Mouse (Mus musculus): ENCODE data around the gene Lbx1. TPM values are rescaled to one million over a fixed set of nuclear protein-coding genes. Genes with fewer than 3 reads are reported as not detected.

Gene Lbx1
- total and polyA plus RNA-seq, 3 experiments, result not detected

GRCm38 (mm10) chr19:45231383-45232035 is 4.1 kb downstream of the Lbx1 start:
- DNase-seq (ENCODE audit: low spot score) (no peak), ATAC-seq (ENCODE audit: extremely low read depth, insufficient number of reproducible peaks, low FRiP score, poor library complexity, severe bottlenecking) (no peak)
- Histone ChIP-seq H3K36me3 (replicated peaks) (no peaks in the 10 kb centered on the region), H3K4me3 (ENCODE audit: low read depth, low read length) (no peak overlapping the region), H3K4me1 (ENCODE audit: insufficient read depth, low read depth, low read length) (no peaks in the 10 kb centered on the region), H3K27me3 (ENCODE audit: insufficient read depth, low read length) (peaks cover 51% of the 10 kb centered on the region; the same call in 1 of the 2 replicates), H3K9me3 (replicated peaks) (peaks cover 59% of the 10 kb centered on the region)
- no peak for TF ChIP-seq POLR2AphosphoS5 (IDR thresholded peaks at IDR 0.05; ENCODE audit: insufficient replicate concordance, low read depth, low read length)
- TF ChIP-seq GATA2 (IDR thresholded peaks at IDR 0.05; ENCODE audit: borderline replicate concordance, low read depth, low read length), result no peak
- no peak for TF ChIP-seq CTCF (IDR thresholded peaks at IDR 0.05; ENCODE audit: low read depth, low read length)
- TF ChIP-seq TAL1 (conservative IDR thresholded peaks at IDR 0.05; ENCODE audit: low read depth, low read length), result no peak
- TF ChIP-seq GATA1 (IDR thresholded peaks at IDR 0.05; ENCODE audit: borderline replicate concordance, low read length), result no peak

DNA sequence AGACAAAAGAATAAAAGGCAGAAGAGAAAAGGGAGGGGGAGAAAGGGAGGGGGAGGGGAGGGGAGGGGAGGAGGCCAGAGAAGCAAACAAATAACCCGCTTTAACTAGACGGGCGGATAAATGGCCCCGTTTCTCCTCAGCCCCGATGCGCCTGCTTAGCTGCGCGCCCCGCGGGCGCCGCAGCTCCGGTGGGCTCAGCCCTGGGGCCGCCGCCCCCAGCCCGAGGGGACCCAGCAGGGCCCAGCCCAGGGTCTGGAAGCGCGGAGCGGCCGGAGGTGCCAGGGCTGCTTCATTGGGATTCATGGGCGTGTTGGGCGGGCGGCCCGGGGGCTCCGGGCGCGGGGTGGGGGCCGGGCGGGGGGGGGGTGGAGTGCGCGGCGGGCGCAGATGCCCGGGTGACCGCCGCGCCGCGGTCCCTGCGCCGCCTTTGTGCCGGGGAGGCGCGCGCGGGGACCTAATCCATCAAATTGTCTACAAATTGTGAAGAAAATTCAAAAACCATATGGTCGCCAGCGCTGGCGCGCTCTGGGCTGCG is 4.7 kb downstream of the Lbx1 start:
- H3K9me3 ChIP-seq (replicated peaks), result peaks cover 53% of the 10 kb centered on the region
- no peaks in the 10 kb centered on the region for H3K4me1 ChIP-seq (ENCODE audit: insufficient read depth, low read depth, low read length)
- no peaks in the 10 kb centered on the region for H3K36me3 ChIP-seq (replicated peaks)
- no peak overlapping the region for H3K4me3 ChIP-seq (ENCODE audit: low read depth, low read length)
- no peak for DNase-seq (ENCODE audit: low spot score)
- no peak for ATAC-seq (ENCODE audit: extremely low read depth, insufficient number of reproducible peaks, low FRiP score, poor library complexity, severe bottlenecking)
- TF ChIP-seq TAL1 (conservative IDR thresholded peaks at IDR 0.05; ENCODE audit: low read depth, low read length) (no peak), GATA1 (IDR thresholded peaks at IDR 0.05; ENCODE audit: borderline replicate concordance, low read length) (no peak), GATA2 (IDR thresholded peaks at IDR 0.05; ENCODE audit: borderline replicate concordance, low read depth, low read length) (no peak), POLR2AphosphoS5 (IDR thresholded peaks at IDR 0.05; ENCODE audit: insufficient replicate concordance, low read depth, low read length) (no peak), CTCF (IDR thresholded peaks at IDR 0.05; ENCODE audit: low read depth, low read length) (no peak)
- H3K27me3 ChIP-seq (ENCODE audit: insufficient read depth, low read length), result peaks cover 49% of the 10 kb centered on the region; the same call in 1 of the 2 replicates

- no peak for TF ChIP-seq GATA2 (IDR thresholded peaks at IDR 0.05; ENCODE audit: borderline replicate concordance, low read depth, low read length)
- no peak for TF ChIP-seq TAL1 (conservative IDR thresholded peaks at IDR 0.05; ENCODE audit: low read depth, low read length)
- no peak for TF ChIP-seq GATA1 (IDR thresholded peaks at IDR 0.05; ENCODE audit: borderline replicate concordance, low read length)
- TF ChIP-seq POLR2AphosphoS5 (IDR thresholded peaks at IDR 0.05; ENCODE audit: insufficient replicate concordance, low read depth, low read length), result no peak
- no peak for TF ChIP-seq CTCF (IDR thresholded peaks at IDR 0.05; ENCODE audit: low read depth, low read length)
- Histone ChIP-seq H3K9me3 (replicated peaks) (peaks cover 46% of the 10 kb centered on the region), H3K27me3 (ENCODE audit: insufficient read depth, low read length) (peaks cover 48% of the 10 kb centered on the region; the same call in 1 of the 2 replicates), H3K36me3 (replicated peaks) (no peaks in the 10 kb centered on the region), H3K4me1 (ENCODE audit: insufficient read depth, low read depth, low read length) (no peaks in the 10 kb centered on the region), H3K4me3 (ENCODE audit: low read depth, low read length) (no peak overlapping the region)
- ATAC-seq (ENCODE audit: extremely low read depth, insufficient number of reproducible peaks, low FRiP score, poor library complexity, severe bottlenecking), result no peak
- DNase-seq (ENCODE audit: low spot score), result no peak
Measured at GRCm38 (mm10) chr19:45230201-45230611, 5.4 kb downstream of the Lbx1 start.

DNA sequence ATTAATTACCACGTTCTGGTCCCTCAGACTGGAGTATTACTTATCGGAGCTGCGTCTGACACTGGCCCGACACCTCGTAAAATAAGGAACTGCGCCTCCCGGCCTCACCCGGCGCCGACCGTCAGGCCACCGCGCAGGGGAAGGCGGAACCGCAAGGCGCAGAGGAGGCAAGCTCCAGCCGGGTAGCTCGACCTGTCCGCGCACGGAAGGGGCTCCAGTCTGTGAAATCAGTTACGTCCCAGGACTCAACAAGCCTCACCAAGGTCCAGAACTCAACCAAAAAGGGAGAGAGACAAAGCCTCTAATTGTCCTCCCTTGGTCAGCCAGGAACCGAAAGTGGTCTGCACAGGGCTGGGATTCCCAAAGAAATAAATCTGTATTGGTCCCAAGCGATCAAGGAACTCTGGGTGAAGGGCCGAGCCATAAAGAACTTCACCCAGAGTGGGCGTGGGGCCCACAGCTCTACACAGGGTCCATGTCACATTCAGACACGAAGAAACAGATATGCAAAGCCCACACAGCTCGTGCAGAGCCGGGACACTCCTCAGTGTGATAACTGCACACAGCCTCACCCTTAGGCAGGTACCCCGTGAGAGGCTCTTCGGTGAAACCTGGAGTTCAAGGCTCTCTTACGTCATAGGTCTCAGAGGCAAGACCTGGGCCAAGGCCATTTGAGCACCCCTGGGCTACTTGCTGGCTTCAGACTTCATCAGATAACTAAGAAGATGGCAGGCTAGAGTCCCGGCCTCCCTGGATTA is 6.1 kb downstream of the Lbx1 start:
- DNase-seq (ENCODE audit: low spot score) (no peak), ATAC-seq (ENCODE audit: extremely low read depth, insufficient number of reproducible peaks, low FRiP score, poor library complexity, severe bottlenecking) (no peak)
- Histone ChIP-seq H3K4me3 (ENCODE audit: low read depth, low read length) (no peak overlapping the region), H3K27me3 (ENCODE audit: insufficient read depth, low read length) (peaks cover 45% of the 10 kb centered on the region; the same call in 1 of the 2 replicates), H3K4me1 (ENCODE audit: insufficient read depth, low read depth, low read length) (no peaks in the 10 kb centered on the region), H3K36me3 (replicated peaks) (no peaks in the 10 kb centered on the region), H3K9me3 (replicated peaks) (peaks cover 39% of the 10 kb centered on the region)
- TF ChIP-seq GATA1 (IDR thresholded peaks at IDR 0.05; ENCODE audit: borderline replicate concordance, low read length) (no peak), TAL1 (conservative IDR thresholded peaks at IDR 0.05; ENCODE audit: low read depth, low read length) (no peak), GATA2 (IDR thresholded peaks at IDR 0.05; ENCODE audit: borderline replicate concordance, low read depth, low read length) (no peak), CTCF (IDR thresholded peaks at IDR 0.05; ENCODE audit: low read depth, low read length) (no peak), POLR2AphosphoS5 (IDR thresholded peaks at IDR 0.05; ENCODE audit: insufficient replicate concordance, low read depth, low read length) (no peak)

- no peaks in the 10 kb centered on the region for H3K4me1 ChIP-seq (ENCODE audit: insufficient read depth, low read depth, low read length)
- H3K9me3 ChIP-seq (replicated peaks), result peaks cover 31% of the 10 kb centered on the region
- DNase-seq (ENCODE audit: low spot score) (no peak), ATAC-seq (ENCODE audit: extremely low read depth, insufficient number of reproducible peaks, low FRiP score, poor library complexity, severe bottlenecking) (no peak)
- no peak overlapping the region for H3K4me3 ChIP-seq (ENCODE audit: low read depth, low read length)
- peaks cover 46% of the 10 kb centered on the region; the same call in 1 of the 2 replicates for H3K27me3 ChIP-seq (ENCODE audit: insufficient read depth, low read length)
- no peaks in the 10 kb centered on the region for H3K36me3 ChIP-seq (replicated peaks)
- TF ChIP-seq CTCF (IDR thresholded peaks at IDR 0.05; ENCODE audit: low read depth, low read length), result no peak
- TF ChIP-seq GATA2 (IDR thresholded peaks at IDR 0.05; ENCODE audit: borderline replicate concordance, low read depth, low read length), result no peak
- no peak for TF ChIP-seq GATA1 (IDR thresholded peaks at IDR 0.05; ENCODE audit: borderline replicate concordance, low read length)
- no peak for TF ChIP-seq TAL1 (conservative IDR thresholded peaks at IDR 0.05; ENCODE audit: low read depth, low read length)
- no peak for TF ChIP-seq POLR2AphosphoS5 (IDR thresholded peaks at IDR 0.05; ENCODE audit: insufficient replicate concordance, low read depth, low read length)
Measured at GRCm38 (mm10) chr19:45228781-45229180, 6.8 kb downstream of the Lbx1 start.

DNA sequence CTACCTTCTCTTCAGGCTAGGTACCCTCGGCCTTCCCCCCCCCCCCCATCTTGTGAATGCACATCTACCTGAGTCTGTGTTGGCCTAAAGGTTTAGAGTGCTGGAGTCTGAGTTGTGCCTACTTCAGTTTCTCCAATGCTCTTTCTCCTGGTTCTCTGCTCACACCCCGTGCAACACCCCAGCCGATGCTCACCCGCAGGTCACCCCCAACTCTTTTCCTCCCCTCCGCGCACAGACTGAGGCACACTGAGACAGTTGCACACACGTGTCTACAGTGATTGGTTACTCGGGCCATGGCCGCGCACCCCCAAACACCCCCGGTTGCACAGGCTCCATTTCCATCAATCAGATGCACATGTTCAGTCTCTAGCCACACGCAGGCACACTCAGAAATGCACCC is 7.5 kb downstream of the Lbx1 start:
- no peaks in the 10 kb centered on the region for H3K36me3 ChIP-seq (replicated peaks)
- TF ChIP-seq GATA2 (IDR thresholded peaks at IDR 0.05; ENCODE audit: borderline replicate concordance, low read depth, low read length) (no peak), POLR2AphosphoS5 (IDR thresholded peaks at IDR 0.05; ENCODE audit: insufficient replicate concordance, low read depth, low read length) (no peak), TAL1 (conservative IDR thresholded peaks at IDR 0.05; ENCODE audit: low read depth, low read length) (no peak), CTCF (IDR thresholded peaks at IDR 0.05; ENCODE audit: low read depth, low read length) (no peak), GATA1 (IDR thresholded peaks at IDR 0.05; ENCODE audit: borderline replicate concordance, low read length) (no peak)
- ATAC-seq (ENCODE audit: extremely low read depth, insufficient number of reproducible peaks, low FRiP score, poor library complexity, severe bottlenecking) (no peak), DNase-seq (ENCODE audit: low spot score) (no peak)
- H3K9me3 ChIP-seq (replicated peaks), result peaks cover 27% of the 10 kb centered on the region
- H3K4me3 ChIP-seq (ENCODE audit: low read depth, low read length), result no peak overlapping the region
- no peaks in the 10 kb centered on the region for H3K4me1 ChIP-seq (ENCODE audit: insufficient read depth, low read depth, low read length)
- H3K27me3 ChIP-seq (ENCODE audit: insufficient read depth, low read length), result peaks cover 45% of the 10 kb centered on the region; the same call in 1 of the 2 replicates
